Mouse (Mus musculus): ENCODE results near the gene Tbc1d10c. TPM values are rescaled to one million over a fixed set of nuclear protein-coding genes. Genes with fewer than 3 reads are reported as not detected.

The Tbc1d10c gene
- polyA plus RNA-seq, 1 experiment from 2014 or later, result 0.94 TPM

DNA sequence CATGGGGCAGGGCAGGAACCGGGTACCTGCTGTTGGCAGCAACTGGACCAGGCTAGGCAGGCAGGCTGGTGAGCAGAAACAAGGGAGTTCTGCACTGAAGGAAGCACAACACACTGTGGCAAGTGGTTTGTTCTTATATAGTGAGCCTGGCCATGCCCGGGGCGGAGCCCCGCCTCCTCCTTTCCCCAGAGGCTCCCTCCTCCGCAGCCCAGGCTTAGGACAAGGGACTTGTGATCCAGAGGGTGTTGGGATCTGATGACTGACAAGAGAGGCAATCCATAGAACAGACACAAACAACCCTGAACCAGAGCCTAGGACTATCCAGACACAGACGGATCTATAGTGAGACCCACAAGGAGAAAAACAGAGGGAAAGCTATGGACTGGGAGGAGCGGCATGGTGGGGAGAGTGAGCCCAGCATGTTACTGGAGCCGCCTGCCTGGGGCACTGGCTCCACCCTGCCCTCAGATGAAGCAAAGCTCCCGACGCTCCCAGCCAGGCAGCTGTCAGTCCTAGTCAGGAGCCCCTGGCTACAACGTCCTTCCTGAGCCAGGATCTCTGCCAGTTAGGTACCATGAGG lies 15.6 kb downstream of the Tbc1d10c start, which contains the start of gene Carns1:
Gene Carns1 (minus strand): TSS at position 112 of the 580 bp plus-strand sequence.
- H3K27ac ChIP-seq, result peak within 1 kb of the TSS; percentile 80
- DNase-seq (ENCODE audit: low spot score), result no peak
- H3K4me3 ChIP-seq, result peak within 1 kb of the TSS; percentile 46
- H3K36me3 ChIP-seq, result no peaks in the 10 kb centered on the region
- H3K27me3 ChIP-seq (ENCODE audit: insufficient read depth, poor library complexity, severe bottlenecking), result peaks cover 6% of the 10 kb centered on the region; the same call in 1 of the 2 replicates
- H3K4me1 ChIP-seq, result peaks cover 32% of the 10 kb centered on the region
- 3% methylated on average over 11 of the region's 11 CpGs for WGBS
- no peaks in the 10 kb centered on the region for H3K9me3 ChIP-seq

DNA sequence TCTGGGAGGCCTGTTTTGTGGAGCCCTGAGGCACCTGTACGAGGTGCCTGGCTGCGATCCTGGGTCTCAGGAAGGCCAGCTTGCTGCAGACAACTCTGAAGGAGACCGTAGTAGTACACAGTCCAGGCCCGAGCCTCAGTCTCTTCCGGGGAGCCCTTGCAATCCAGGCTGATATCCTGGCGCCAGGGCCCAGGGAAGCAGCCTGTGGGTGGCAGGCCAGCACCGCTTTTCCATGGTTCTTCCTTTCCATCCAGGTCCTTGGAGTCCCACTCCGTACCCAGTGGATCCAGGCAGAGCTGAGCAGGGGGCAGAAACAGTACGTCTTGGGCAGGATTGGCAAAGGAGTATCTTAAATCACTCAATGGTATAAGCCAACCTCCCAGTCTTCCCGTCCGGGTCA lies 18.2 kb downstream of the Tbc1d10c start:
- 56% methylated on average over 11 of the region's 11 CpGs for WGBS
- Histone ChIP-seq H3K9me3 (no peaks in the 10 kb centered on the region), H3K27ac (no peak overlapping the region), H3K4me3 (no peak overlapping the region), H3K27me3 (ENCODE audit: insufficient read depth, poor library complexity, severe bottlenecking) (peaks cover 8% of the 10 kb centered on the region; the same call in 1 of the 2 replicates), H3K36me3 (no peaks in the 10 kb centered on the region), H3K4me1 (peaks cover 38% of the 10 kb centered on the region)
- no peak for DNase-seq (ENCODE audit: low spot score)

DNA sequence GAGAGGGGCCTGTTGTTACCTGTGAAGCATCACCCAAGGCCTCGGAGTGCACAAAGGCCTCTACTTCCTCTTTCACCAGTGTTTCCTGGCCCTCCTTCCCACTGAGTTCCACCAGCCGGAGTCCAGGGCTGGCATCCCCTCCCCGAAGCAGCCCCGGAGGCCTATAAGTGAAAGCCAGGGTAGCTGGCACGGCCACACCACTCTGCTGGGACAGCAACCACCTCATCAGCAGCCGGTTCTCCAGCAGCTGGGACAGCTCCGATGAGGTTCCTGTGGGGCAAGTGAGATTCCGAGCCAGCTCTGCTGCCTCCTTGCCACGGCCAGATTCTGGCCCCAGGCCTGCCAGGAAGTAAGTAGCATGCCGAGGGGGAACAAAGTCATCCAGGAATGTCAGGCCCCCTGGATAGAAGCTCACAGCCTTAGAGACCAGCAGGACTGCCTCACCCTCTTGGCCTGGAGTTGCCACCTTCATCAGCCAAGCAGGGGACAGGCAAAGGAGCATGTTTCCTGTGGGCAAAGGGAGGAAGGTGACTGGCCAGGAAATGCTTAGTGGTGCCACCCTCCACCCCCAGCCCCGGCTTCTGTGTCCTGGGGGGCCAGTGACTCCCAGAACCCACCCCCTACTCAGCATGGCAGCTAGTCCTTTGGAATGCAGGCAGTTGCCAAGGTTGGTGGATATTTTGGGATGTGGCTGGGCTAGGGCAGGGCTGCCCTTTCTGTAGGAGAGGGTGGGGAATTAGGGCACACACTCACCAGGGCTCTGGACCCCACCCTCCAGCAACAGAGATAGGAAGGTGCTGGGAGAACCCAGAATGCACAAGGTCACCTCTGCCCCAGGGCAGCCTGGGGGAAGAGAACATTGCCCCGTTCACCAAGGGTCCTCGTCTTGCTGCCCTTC lies 19.4 kb downstream of the Tbc1d10c start:
- no peak for DNase-seq (ENCODE audit: low spot score)
- Histone ChIP-seq H3K36me3 (no peaks in the 10 kb centered on the region), H3K27me3 (ENCODE audit: insufficient read depth, poor library complexity, severe bottlenecking) (peaks cover 4% of the 10 kb centered on the region; the same call in 1 of the 2 replicates), H3K4me1 (peaks cover 44% of the 10 kb centered on the region), H3K27ac (peak overlapping the region; percentile 65), H3K9me3 (no peaks in the 10 kb centered on the region), H3K4me3 (no peak overlapping the region)
- 59% methylated on average over 13 of the region's 13 CpGs for WGBS

DNA sequence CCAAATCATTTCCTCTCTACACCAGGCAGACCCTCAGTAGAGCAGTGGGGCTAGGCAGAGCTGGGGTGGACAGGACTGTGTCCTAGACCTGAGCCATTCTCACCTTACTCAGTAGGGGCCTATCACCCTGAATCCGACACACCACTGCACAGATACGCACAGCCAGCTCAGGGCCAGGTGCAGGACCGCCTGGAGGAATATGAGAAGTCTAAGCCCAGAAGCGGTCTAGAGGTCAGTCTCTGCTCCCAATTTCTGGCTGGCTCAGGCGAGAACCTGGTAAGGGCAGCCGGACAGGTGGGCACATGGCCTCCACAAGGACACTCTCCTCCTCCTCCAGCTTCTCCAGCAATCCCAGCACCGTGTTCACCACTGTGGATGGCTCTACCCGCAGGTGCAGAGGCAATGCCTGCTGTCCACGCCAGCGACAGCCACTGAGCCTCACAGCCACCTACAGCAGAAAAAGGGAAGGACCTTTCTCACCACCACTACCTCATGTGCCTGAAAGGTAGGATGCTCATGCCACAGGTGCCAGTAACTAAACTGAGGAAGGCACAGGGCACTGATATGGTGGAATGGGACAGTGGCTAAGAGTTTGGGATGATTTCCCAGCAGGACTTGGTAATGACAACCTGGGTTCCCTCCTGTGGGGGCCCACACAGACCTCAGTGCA lies 20.2 kb downstream of the Tbc1d10c start:
- peak overlapping the region; percentile 91 for H3K27ac ChIP-seq
- H3K27me3 ChIP-seq (ENCODE audit: insufficient read depth, poor library complexity, severe bottlenecking), result 0 out of 2 replicates have a peak, but pooled peaks cover 3% of the 10 kb centered on the region
- H3K4me1 ChIP-seq, result peaks cover 42% of the 10 kb centered on the region
- no peak for DNase-seq (ENCODE audit: low spot score)
- H3K9me3 ChIP-seq, result no peaks in the 10 kb centered on the region
- H3K4me3 ChIP-seq, result no peak overlapping the region
- 89% methylated on average over 10 of the region's 10 CpGs for WGBS
- H3K36me3 ChIP-seq, result no peaks in the 10 kb centered on the region

DNA sequence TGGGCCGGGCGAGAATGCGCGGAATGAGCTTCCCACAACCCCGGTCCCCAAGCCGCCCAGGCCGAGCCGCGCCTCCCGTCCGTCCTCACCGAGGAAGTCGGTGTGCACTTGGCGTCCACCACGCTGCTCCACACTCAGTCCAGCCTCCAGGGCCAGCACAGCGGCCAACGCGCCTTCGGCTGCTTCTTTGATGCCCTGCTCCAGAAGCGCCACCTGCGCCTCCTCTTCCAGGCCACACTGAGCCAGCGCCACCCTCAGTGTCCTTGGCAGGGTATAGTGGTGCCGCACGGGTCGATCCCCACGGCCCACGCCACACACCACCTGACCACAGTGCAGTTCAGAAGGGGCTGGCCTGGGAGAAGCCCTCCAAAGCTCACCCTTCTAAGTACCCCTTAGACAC lies 21.3 kb downstream of the Tbc1d10c start:
- WGBS, result 7% methylated on average over 27 of the region's 27 CpGs
- Histone ChIP-seq H3K4me1 (peaks cover 32% of the 10 kb centered on the region), H3K9me3 (no peaks in the 10 kb centered on the region), H3K4me3 (peak overlapping the region; percentile 56), H3K27ac (peak overlapping the region; percentile 91), H3K36me3 (no peaks in the 10 kb centered on the region), H3K27me3 (ENCODE audit: insufficient read depth, poor library complexity, severe bottlenecking) (0 out of 2 replicates have a peak, but pooled peaks cover 3% of the 10 kb centered on the region)
- no peak for DNase-seq (ENCODE audit: low spot score)

DNA sequence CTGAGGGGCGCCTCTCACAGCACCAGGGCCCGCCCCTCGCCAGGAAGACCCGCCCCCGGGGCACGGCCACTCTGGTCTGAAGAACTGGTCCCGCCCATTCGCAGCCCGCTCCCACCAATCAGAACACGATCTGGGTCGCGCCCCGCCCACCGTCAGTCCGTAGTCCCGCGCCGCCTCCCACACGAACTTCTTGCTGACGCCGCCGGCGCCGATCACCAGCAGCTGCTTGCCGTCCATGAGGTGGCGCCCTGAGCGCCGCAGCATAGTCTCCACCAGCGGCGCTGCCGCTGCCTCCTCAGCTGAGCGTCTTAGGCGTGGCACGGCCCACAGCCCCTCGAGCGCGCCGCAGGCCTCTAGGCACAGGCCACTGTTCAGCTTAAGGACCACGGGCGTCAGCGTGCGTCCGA lies 21.7 kb downstream of the Tbc1d10c start:
- Histone ChIP-seq H3K4me3 (peak overlapping the region; percentile 56), H3K9me3 (no peaks in the 10 kb centered on the region), H3K36me3 (no peaks in the 10 kb centered on the region), H3K27me3 (ENCODE audit: insufficient read depth, poor library complexity, severe bottlenecking) (0 out of 2 replicates have a peak, but pooled peaks cover 3% of the 10 kb centered on the region), H3K4me1 (peaks cover 31% of the 10 kb centered on the region), H3K27ac (peak overlapping the region; percentile 91)
- DNase-seq (ENCODE audit: low spot score), result peak; percentile 100
- WGBS, result under 1% methylated on average over 43 of the region's 43 CpGs

DNA sequence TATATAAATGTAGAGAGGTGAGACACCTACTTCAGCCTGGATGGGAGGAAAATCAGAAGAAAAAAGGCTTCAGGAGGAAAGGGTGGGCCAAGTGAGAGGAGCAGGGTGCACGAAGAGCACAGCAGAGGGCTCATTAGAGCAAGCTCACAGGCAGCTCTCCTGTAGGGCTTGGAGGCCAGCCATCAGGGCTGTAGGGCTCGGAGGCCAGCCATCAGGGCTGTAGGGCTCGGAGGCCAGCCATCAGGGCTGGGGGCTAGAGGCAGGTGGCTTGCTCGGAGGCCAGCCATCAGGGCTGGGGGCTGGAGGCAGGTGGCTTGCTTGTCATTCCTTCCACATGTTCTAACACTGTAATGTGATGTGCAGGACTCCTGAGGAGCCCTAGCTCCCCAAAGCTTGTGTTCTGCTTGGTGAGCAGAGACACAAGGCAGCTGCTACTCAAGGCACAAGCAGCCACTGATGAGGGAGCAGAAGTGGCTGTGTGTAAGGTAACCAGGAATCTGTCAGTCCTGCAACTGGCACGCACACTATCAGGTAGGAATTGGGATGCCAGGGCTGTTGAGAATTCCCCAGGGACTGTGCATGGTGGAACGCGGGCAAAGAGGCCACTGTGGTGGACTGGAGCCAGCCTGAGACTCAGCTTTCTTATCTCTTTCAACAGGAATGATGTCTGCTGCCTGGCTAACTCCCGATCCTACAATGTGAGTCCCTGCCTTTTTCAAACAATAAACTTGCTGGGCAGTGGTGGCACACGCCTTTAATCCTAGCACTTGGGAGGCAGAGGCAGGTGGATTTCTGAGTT lies 24.2 kb downstream of the Tbc1d10c start:
- 55% methylated on average over 9 of the region's 9 CpGs for WGBS
- Histone ChIP-seq H3K4me1 (peaks cover 34% of the 10 kb centered on the region), H3K36me3 (peaks cover under 1% of the 10 kb centered on the region; the same call in 1 of the 2 replicates), H3K27me3 (ENCODE audit: insufficient read depth, poor library complexity, severe bottlenecking) (0 out of 2 replicates have a peak, but pooled peaks cover 3% of the 10 kb centered on the region), H3K27ac (0 out of 2 replicates have a peak overlapping the region, but pooled peaks have one; percentile 8), H3K9me3 (no peaks in the 10 kb centered on the region), H3K4me3 (no peak overlapping the region)
- DNase-seq (ENCODE audit: low spot score), result no peak

DNA sequence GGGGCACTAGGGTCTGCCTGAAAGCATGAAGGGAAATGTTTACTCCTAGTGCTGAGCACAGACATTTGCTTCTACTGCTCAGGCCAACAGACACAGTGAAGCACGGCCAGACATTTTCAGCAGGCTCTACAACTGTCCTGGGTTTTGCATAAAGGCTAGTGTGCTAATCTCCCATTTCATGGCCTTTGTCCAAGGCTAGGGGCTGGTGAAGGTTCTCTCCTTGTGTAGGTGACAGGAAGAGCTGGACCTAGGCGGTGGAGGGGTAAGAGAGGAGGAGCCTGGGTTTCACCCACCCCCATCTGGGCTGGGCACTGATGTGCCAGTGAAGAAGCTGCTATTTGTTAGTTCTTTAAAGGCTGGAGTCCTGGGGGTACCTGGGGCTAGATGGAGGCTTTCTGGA lies 26.4 kb downstream of the Tbc1d10c start:
- no peaks in the 10 kb centered on the region for H3K27me3 ChIP-seq (ENCODE audit: insufficient read depth, poor library complexity, severe bottlenecking)
- H3K27ac ChIP-seq, result no peak overlapping the region
- DNase-seq (ENCODE audit: low spot score), result no peak
- WGBS, result 84% methylated on average over 2 of the region's 2 CpGs
- H3K36me3 ChIP-seq, result peaks cover 18% of the 10 kb centered on the region
- H3K4me1 ChIP-seq, result peaks cover 20% of the 10 kb centered on the region
- no peaks in the 10 kb centered on the region for H3K9me3 ChIP-seq
- H3K4me3 ChIP-seq, result no peak overlapping the region

DNA sequence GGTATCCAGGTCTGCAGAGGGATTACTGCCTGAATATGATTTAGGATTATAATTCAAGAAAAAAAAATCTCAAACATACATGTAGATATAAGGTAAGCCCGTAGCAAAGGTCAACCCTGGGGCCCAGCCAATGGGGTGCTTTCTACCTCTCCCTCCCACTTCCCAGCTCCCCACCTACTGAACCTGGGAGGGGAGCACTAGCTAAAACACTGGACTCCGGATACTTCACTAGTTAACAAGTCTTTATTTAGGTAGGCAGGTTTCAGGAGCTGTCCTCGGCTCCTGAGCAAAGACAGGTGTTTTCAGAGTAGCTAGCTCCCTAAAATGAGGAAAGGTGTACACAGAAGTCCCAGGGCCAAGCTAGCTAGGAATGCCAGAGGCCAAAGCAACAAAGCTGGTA lies 27.0 kb downstream of the Tbc1d10c start:
- Histone ChIP-seq H3K27me3 (ENCODE audit: insufficient read depth, poor library complexity, severe bottlenecking) (no peaks in the 10 kb centered on the region), H3K9me3 (no peaks in the 10 kb centered on the region), H3K27ac (no peak overlapping the region), H3K4me3 (no peak overlapping the region), H3K4me1 (peaks cover 20% of the 10 kb centered on the region), H3K36me3 (peaks cover 24% of the 10 kb centered on the region)
- no peak for DNase-seq (ENCODE audit: low spot score)
- 81% methylated on average over 3 of the region's 3 CpGs for WGBS

DNA sequence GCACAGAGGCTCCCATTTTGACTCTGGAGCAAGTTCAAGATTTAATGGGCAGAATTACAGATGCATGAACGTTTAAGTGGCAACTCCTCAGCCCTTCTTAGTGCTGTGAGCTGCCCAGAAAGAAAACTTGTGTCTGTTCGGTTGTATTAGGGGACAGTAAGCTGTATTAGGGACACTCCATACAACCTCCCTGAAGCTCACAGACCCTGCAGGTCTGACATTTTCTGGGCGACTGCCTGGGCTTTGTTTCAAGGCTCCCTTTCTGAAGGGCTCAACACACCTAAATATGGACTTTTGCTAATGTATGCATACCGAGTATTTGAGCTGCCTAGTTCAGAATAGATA lies 27.6 kb downstream of the Tbc1d10c start:
- peak overlapping the region; percentile 85 for H3K27ac ChIP-seq
- peak overlapping the region; percentile 68 for H3K4me3 ChIP-seq
- WGBS, result 37% methylated on average over 4 of the region's 4 CpGs
- DNase-seq (ENCODE audit: low spot score), result no peak
- H3K27me3 ChIP-seq (ENCODE audit: insufficient read depth, poor library complexity, severe bottlenecking), result no peaks in the 10 kb centered on the region
- H3K4me1 ChIP-seq, result peaks cover 20% of the 10 kb centered on the region
- no peaks in the 10 kb centered on the region for H3K9me3 ChIP-seq
- peaks cover 30% of the 10 kb centered on the region for H3K36me3 ChIP-seq

DNA sequence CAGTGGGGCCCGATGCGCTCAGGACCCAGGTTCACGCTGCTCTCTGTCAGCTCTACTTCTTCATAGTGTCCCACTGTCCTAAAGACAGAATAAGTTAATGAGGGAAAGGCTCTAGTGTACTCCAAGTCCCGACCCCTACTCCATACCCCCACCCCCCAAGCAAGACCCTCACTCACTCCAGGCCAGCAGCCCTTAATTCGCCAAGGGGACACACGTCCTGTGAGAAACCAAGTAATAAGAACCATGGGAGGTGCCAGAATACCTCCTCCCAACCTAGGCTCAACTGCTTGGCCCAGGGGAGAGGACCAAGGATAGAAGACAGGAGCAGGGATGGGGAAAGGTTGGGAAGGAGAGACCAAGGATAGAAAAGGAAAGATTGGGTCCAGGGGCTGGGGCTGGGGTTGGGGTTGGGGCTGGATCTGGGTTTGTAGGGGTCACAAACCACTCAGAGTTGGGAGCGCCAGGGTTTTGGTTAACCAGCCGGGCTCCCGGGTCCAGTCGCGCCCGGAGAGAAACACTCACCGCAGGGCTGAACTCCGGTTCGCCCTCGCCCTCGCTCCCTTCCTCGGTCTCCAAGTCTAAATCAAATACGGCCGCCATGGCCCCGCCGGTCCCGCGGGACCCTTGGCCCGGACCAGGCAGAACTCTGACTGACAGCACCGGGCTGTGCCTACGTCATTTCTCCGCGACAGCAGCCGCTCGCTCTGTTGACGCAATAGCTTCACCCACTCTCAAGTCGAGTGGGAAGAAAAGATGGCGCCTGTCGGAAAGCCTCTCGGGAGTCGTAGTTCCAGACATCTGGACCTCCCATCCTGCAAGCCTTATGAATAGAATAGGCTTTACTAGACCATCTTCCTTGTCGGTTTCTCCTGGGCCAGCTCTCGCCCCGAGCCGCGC lies 28.2 kb downstream of the Tbc1d10c start, which contains the start of gene Rps6kb2:
Gene Rps6kb2 (minus strand): TSS at position 709 of the 897 bp plus-strand sequence.
- H3K4me3 ChIP-seq, result peak within 1 kb of the TSS; percentile 68
- peak; percentile 97 for DNase-seq (ENCODE audit: low spot score)
- H3K9me3 ChIP-seq, result no peaks in the 10 kb centered on the region
- H3K36me3 ChIP-seq, result peaks cover 36% of the 10 kb centered on the region
- H3K4me1 ChIP-seq, result peaks cover 20% of the 10 kb centered on the region
- WGBS, result 6% methylated on average over 42 of the region's 42 CpGs
- H3K27me3 ChIP-seq (ENCODE audit: insufficient read depth, poor library complexity, severe bottlenecking), result no peaks in the 10 kb centered on the region
- peak within 1 kb of the TSS; percentile 85 for H3K27ac ChIP-seq

Measured in heart, embryonic 10.5 days (tissue).